Mouse (Mus musculus) lung, embryonic 16.5 days (tissue): ENCODE data around the gene Plac8. TPM values are rescaled to one million over a fixed set of nuclear protein-coding genes. Genes with fewer than 3 reads are reported as not detected.

Source experiments
- ATAC-seq: fragments of 200-750 bp; cut with Nextera tagmentation; 2 replicates; pipeline ENCODE4 v1.8.0; 2017; ENCODE audit warnings: low read depth, mild to moderate bottlenecking, moderate library complexity
- H3K27ac ChIP-seq: fragments of 300-500 bp; sonication (generic); 2 replicates; pipeline ENCODE4 v1.5.1; 2014; ENCODE audit warnings: mild to moderate bottlenecking, control low read depth, low read length
- H3K27me3 ChIP-seq: fragments of 300-500 bp; sonication (generic); 2 replicates; pipeline ENCODE4 v1.6.1; 2014; ENCODE audit warnings: low read depth, low read length, mixed read lengths; ENCODE audit not compliant: control insufficient read depth, insufficient read depth
- H3K36me3 ChIP-seq: fragments of 300-500 bp; sonication (generic); 2 replicates; pipeline ENCODE4 v1.6.1; 2014; ENCODE audit warnings: low read length; ENCODE audit not compliant: control insufficient read depth, insufficient read depth
- H3K4me1 ChIP-seq: fragments of 300-500 bp; sonication (generic); replicated peaks from 2 replicates; pipeline ENCODE4 v1.6.1; 2014; ENCODE audit warnings: low read length, mixed read lengths; ENCODE audit not compliant: control insufficient read depth, insufficient read depth
- H3K4me2 ChIP-seq: fragments of 300-500 bp; sonication (generic); 2 replicates; pipeline ENCODE4 v1.6.1; 2014; ENCODE audit warnings: low read depth, low read length, control low read depth
- H3K4me3 ChIP-seq: fragments of 300-500 bp; sonication (generic); 2 replicates; pipeline ENCODE4 v1.5.1; 2014; ENCODE audit warnings: mild to moderate bottlenecking, low read length, control low read depth
- H3K9ac ChIP-seq: fragments of 300-500 bp; sonication (generic); 2 replicates; pipeline ENCODE4 v1.6.1; 2014; ENCODE audit warnings: low read length, control low read depth
- H3K9me3 ChIP-seq: fragments of 300-500 bp; sonication (generic); 2 replicates; pipeline ENCODE4 v1.6.1; 2016; ENCODE audit warnings: low read length; ENCODE audit not compliant: control insufficient read depth
- WGBS: fragments of 180-500 bp; shearing (Covaris S2); extraction: QIAGEN DNeasy Blood & Tissue Kit; methylation state at CpG from one replicate; pipeline ENCODE4 v1.1.7; 2014; 5-methylcytosine and 5-hydroxymethylcytosine counted together
- polyA plus RNA-seq: library from polyadenylated mRNA; unstranded; fragments of >200 nt; fragmentation: Nextera tagmentation; extraction: Ambion mirVana; gene quantifications from 2 replicates; pipeline ENCODE4 v1.2.1, GENCODE M21; 2015

Plac8 gene
- polyA plus RNA-seq, 1 experiment from 2014 or later = 12.5 TPM

DNA sequence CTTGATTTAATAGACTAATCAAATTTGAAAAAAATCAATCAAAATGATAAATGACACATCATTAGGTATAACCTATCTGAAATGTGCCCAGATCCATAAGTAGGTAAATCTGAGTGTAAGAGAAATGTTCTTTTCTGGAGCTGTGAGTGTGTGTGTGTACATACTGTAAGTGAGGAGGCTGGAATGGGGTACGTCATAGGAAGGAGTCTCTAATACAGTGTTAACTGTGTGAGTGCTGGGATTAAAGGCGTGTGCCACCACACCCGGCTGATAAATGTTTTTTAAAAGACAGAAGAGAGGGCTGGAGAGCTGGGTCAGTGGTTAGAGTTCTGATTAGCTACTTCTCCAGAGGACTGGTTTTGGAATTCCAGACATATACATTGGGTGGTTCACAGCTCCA is 46.4 kb downstream of the Plac8 start:
- peak overlapping the region; percentile 35; the same call in 1 of the 2 replicates for H3K27ac ChIP-seq
- no peak overlapping the region for H3K4me2 ChIP-seq
- peak; percentile 64; the same call in 1 of the 2 replicates for ATAC-seq
- no peak overlapping the region; the same call in 1 of the 2 replicates for H3K9ac ChIP-seq
- WGBS = 43% methylated on average over 3 of the region's 3 CpGs
- H3K9me3 ChIP-seq = no peaks in the 10 kb centered on the region
- peaks cover 7% of the 10 kb centered on the region for H3K4me1 ChIP-seq
- peaks cover 14% of the 10 kb centered on the region for H3K36me3 ChIP-seq
- H3K4me3 ChIP-seq = no peak overlapping the region
- no peaks in the 10 kb centered on the region for H3K27me3 ChIP-seq

GRCm38 (mm10) chr5:100524921-100525320 is 47.1 kb downstream of the Plac8 start:
- Histone ChIP-seq H3K4me3 (no peak overlapping the region), H3K9ac (no peak overlapping the region), H3K36me3 (peaks cover 7% of the 10 kb centered on the region), H3K9me3 (no peaks in the 10 kb centered on the region), H3K27ac (no peak overlapping the region), H3K4me1 (peaks cover 14% of the 10 kb centered on the region), H3K4me2 (no peak overlapping the region), H3K27me3 (no peaks in the 10 kb centered on the region)
- ATAC-seq = no peak
- WGBS = 88% methylated on average over 9 of the region's 9 CpGs

DNA sequence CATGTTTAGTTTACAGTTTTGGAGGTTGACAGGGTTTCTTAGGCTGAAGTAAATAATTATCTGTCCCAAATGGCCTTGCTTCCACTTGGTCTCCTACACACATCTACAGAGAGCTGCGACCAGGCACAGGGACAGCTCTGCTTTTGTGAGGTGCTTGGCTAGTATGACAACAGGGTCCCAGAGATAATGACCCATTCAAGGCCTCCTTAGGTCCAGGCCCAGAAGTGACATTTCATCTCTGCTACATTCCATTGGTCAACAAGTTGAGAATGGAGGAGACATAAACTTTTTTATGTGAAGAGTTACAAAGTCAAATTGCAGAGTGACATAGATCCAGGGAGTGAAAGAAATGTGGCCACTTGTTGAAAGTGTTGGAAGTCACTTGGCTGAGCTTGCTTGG is 48.7 kb downstream of the Plac8 start:
- no peak overlapping the region for H3K9ac ChIP-seq
- no peaks in the 10 kb centered on the region for H3K27me3 ChIP-seq
- WGBS = 81% methylated on average over 1 of the region's 1 CpGs
- no peaks in the 10 kb centered on the region for H3K36me3 ChIP-seq
- H3K27ac ChIP-seq = no peak overlapping the region
- H3K4me3 ChIP-seq = no peak overlapping the region
- H3K4me1 ChIP-seq = peaks cover 22% of the 10 kb centered on the region
- H3K4me2 ChIP-seq = no peak overlapping the region
- no peaks in the 10 kb centered on the region for H3K9me3 ChIP-seq
- no peak for ATAC-seq

GRCm38 (mm10) chr5:100520223-100520622 is 51.8 kb downstream of the Plac8 start:
- no peak overlapping the region for H3K4me3 ChIP-seq
- no peak for ATAC-seq
- H3K9ac ChIP-seq = no peak overlapping the region

DNA sequence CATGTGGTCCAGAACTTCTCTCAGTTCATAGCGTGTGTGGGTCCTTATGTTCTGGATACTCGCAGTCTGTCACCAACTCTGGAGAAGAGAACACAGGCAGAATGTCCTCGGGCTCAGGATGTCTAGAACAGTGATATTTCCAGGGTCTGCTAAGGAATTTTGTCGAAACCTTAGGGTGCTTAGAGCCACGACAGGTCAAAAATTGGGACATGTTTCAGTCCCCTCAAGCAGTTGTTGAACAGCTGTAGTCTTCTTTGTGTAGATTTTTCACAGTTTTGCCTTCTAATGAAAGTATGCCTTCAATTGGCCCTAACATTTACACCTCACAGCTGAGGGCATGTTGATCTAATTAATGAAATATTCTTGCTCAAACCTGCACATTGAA is 53.0 kb downstream of the Plac8 start:
- peak overlapping the region; percentile 93 for H3K9ac ChIP-seq
- no peaks in the 10 kb centered on the region for H3K36me3 ChIP-seq
- H3K4me2 ChIP-seq = peak overlapping the region; percentile 91
- H3K4me3 ChIP-seq = peak overlapping the region; percentile 88
- peaks cover 18% of the 10 kb centered on the region for H3K4me1 ChIP-seq
- 4% methylated on average over 5 of the region's 5 CpGs for WGBS
- no peaks in the 10 kb centered on the region for H3K9me3 ChIP-seq
- ATAC-seq = no peak
- H3K27me3 ChIP-seq = no peaks in the 10 kb centered on the region
- peak overlapping the region; percentile 86; the same call in 1 of the 2 replicates for H3K27ac ChIP-seq

More at GRCm38 (mm10) chr5:100520223-100520622, 51.8 kb downstream of the Plac8 start:
- Histone ChIP-seq H3K27ac (no peak overlapping the region), H3K27me3 (no peaks in the 10 kb centered on the region), H3K4me2 (no peak overlapping the region), H3K9me3 (no peaks in the 10 kb centered on the region), H3K4me1 (peaks cover 22% of the 10 kb centered on the region), H3K36me3 (no peaks in the 10 kb centered on the region)
- 77% methylated on average over 2 of the region's 2 CpGs for WGBS

DNA sequence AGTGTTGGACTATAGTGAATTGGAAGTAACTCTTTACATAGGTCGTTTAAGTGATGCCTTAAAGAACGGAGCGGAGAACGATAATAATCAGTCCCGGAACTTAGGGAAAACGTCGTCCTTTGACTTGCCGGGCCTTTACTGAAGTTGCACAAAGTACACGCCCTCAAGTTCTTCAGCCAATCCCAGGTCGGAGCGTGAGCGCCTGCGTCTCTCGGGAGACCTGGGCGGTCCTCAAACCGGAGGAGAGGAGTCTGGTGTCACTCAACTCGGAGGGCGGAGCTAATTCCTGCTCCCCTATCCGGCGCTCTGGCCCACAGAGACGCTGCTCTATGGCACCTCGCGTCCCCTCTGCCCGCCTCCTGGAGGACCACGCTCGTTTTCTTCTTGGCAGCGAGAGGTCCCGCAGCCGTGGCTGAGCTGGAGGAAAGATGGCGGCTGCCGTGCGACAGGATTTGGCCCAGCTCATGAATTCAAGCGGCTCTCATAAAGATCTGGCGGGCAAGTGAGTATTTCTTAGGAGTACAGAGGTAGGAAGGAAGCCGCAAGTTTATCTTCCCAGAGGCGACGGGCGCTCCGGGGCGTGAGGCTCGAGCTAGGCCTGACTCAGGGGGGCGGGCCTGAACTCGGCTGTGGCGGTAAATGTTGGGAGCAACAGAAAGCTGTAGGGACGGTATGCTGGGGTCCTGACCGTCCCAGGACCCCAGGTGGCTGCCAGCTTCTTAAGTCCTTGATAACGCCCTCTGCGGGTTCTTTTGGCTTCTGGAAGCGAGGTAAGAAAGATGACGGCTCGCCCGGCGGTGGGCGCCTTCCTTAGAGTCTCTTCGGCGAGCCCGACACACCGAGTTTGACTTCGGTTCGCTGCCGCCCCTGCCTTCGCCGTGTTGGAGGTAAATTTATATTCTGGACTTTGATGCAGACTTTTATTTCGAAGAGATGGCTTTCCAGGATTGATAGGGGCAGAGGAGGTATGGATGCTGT is 53.7 kb downstream of the Plac8 start, which contains the start of gene Cops4:
Gene Cops4, plus strand, starts transcription at position 261 of the 978 bp plus-strand sequence.
- Histone ChIP-seq H3K4me3 (peak within 1 kb of the TSS; percentile 88), H3K27ac (peak within 1 kb of the TSS; percentile 86), H3K4me1 (peaks cover 18% of the 10 kb centered on the region), H3K27me3 (no peaks in the 10 kb centered on the region), H3K36me3 (no peaks in the 10 kb centered on the region), H3K4me2 (peak within 1 kb of the TSS; percentile 91), H3K9me3 (no peaks in the 10 kb centered on the region), H3K9ac (peak within 1 kb of the TSS; percentile 93)
- under 1% methylated on average over 64 of the region's 64 CpGs for WGBS
- peak; percentile 100 for ATAC-seq

GRCm38 (mm10) chr5:100512576-100512975 is 59.5 kb downstream of the Plac8 start:
- no peak for ATAC-seq
- no peak overlapping the region for H3K27ac ChIP-seq
- H3K4me3 ChIP-seq = no peak overlapping the region
- H3K4me2 ChIP-seq = no peak overlapping the region
- 0 out of 2 replicates have a peak, but pooled peaks cover 2% of the 10 kb centered on the region for H3K4me1 ChIP-seq
- H3K9ac ChIP-seq = no peak overlapping the region
- no peaks in the 10 kb centered on the region for H3K27me3 ChIP-seq
- no peaks in the 10 kb centered on the region for H3K9me3 ChIP-seq
- no peaks in the 10 kb centered on the region for H3K36me3 ChIP-seq

DNA sequence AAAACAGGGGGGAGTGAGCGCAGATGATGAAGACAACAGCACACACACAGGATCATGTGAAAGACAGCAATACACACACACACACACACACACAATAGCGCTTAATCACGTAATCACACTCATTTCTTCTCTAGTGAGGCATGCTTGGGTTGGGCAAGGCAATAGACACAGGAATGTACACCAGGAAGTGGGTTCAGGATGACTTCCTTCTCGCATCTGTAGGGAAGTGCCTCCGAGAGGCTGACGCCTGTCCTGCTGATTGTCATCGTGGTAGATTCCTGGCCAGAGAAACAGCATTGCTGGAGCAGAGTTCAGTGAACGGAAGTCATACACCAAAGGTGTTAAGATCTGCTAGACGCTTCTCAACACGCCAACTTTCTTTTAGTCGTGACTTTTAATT is 62.8 kb downstream of the Plac8 start:
- no peaks in the 10 kb centered on the region for H3K36me3 ChIP-seq
- H3K9me3 ChIP-seq = no peaks in the 10 kb centered on the region
- H3K4me1 ChIP-seq = no peaks in the 10 kb centered on the region
- 57% methylated on average over 11 of the region's 11 CpGs for WGBS
- no peaks in the 10 kb centered on the region for H3K27me3 ChIP-seq
- ATAC-seq = no peak
- no peak overlapping the region for H3K9ac ChIP-seq
- no peak overlapping the region for H3K4me3 ChIP-seq
- no peak overlapping the region for H3K4me2 ChIP-seq
- H3K27ac ChIP-seq = no peak overlapping the region
